Mouse (Mus musculus) neural tube, embryonic 12.5 days (tissue): ENCODE data around the gene Msi2. TPM values are rescaled to one million over a fixed set of nuclear protein-coding genes. Genes with fewer than 3 reads are reported as not detected.

ENCODE experiments used
- ATAC-seq: fragments of 200-750 bp; cut with Nextera tagmentation; 2 replicates; pipeline ENCODE4 v1.8.0; 2017; ENCODE audit warnings: low read depth, mild to moderate bottlenecking, moderate TSS enrichment, moderate library complexity; ENCODE audit not compliant: low FRiP score
- H3K27ac ChIP-seq: fragments of 300-500 bp; sonication (generic); 2 replicates; pipeline ENCODE4 v1.5.1; 2016
- H3K27me3 ChIP-seq: fragments of 300-500 bp; sonication (generic); replicated peaks from 2 replicates; pipeline ENCODE4 v1.6.1; 2016; ENCODE audit warnings: mild to moderate bottlenecking
- H3K36me3 ChIP-seq: fragments of 300-500 bp; sonication (generic); 2 replicates; pipeline ENCODE4 v1.6.1; 2016; ENCODE audit warnings: mild to moderate bottlenecking
- H3K4me1 ChIP-seq: fragments of 300-500 bp; sonication (generic); 2 replicates; pipeline ENCODE4 v1.6.1; 2016
- H3K4me2 ChIP-seq: fragments of 300-500 bp; sonication (generic); replicated peaks from 2 replicates; pipeline ENCODE4 v1.6.1; 2016; ENCODE audit warnings: mild to moderate bottlenecking
- H3K4me3 ChIP-seq: fragments of 300-500 bp; sonication (generic); 2 replicates; pipeline ENCODE4 v1.5.1; 2016
- H3K9ac ChIP-seq: fragments of 300-500 bp; sonication (generic); 2 replicates; pipeline ENCODE4 v1.6.1; 2016; ENCODE audit warnings: mild to moderate bottlenecking
- H3K9me3 ChIP-seq: fragments of 300-500 bp; sonication (generic); 2 replicates; pipeline ENCODE4 v1.6.1; 2016; ENCODE audit warnings: mild to moderate bottlenecking
- WGBS: fragments of 180-500 bp; shearing (Covaris S2); methylation state at CpG from one replicate; pipeline ENCODE4 v1.1.7; 2016; 5-methylcytosine and 5-hydroxymethylcytosine counted together
- polyA plus RNA-seq: library from polyadenylated mRNA; unstranded; fragments of >200 nt; fragmentation: Nextera tagmentation; extraction: Ambion mirVana; gene quantifications from 2 replicates; pipeline ENCODE4 v1.2.1, GENCODE M21; 2016

Msi2 gene
- polyA plus RNA-seq, 1 experiment from 2014 or later, result 27.9 TPM

DNA sequence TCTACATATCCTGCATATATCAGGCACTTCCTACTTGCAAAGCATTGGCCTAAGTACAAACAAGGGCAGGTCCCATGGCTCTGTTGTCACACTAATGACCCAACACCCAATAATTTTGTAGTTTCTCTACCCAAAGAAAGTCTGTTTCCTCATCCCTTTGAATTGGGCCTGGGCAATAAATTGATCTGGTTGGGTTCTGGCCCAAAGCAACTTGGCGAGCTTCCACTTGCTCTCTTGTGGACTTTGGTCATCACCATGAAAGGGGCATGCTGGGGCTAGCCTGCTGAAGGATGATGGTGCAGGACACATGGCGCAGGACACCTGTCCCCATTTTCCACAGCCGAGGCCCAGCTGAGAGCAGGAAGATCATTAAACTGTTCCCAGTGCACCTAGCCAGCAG is 234.3 kb downstream of the Msi2 start:
- no peaks in the 10 kb centered on the region for H3K36me3 ChIP-seq
- no peak overlapping the region for H3K4me2 ChIP-seq
- peaks cover 82% of the 10 kb centered on the region for H3K4me1 ChIP-seq
- H3K9me3 ChIP-seq, result no peaks in the 10 kb centered on the region
- 0 out of 2 replicates have a peak overlapping the region, but pooled peaks have one; percentile 69 for H3K27ac ChIP-seq
- H3K9ac ChIP-seq, result no peak overlapping the region
- no peak for ATAC-seq
- no peak overlapping the region for H3K4me3 ChIP-seq
- WGBS, result 88% methylated on average over 3 of the region's 3 CpGs
- H3K27me3 ChIP-seq, result no peaks in the 10 kb centered on the region

DNA sequence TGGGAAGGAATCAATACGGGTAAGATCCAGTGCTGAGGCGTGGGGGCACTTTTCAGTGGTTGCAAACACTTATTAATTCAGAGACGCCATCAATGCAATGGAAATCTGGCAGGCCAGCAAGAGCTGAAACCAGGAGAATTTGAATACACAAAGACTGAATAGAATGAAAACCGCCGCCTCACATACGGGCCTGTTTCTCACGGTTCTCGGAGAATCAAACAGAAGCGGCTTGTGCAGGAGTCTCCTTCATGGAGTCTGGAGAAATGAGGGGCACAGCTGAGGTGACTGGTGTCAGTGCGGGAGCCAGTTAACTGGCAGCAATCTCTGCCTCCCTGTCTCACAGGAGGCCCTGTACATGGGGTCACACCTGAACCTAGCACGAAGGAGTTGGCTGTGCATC is 235.7 kb downstream of the Msi2 start:
- 0 out of 2 replicates have a peak overlapping the region, but pooled peaks have one; percentile 26 for H3K9ac ChIP-seq
- H3K27me3 ChIP-seq, result no peaks in the 10 kb centered on the region
- WGBS, result 15% methylated on average over 11 of the region's 11 CpGs
- H3K4me1 ChIP-seq, result peaks cover 70% of the 10 kb centered on the region
- H3K4me3 ChIP-seq, result no peak overlapping the region
- H3K27ac ChIP-seq, result peak overlapping the region; percentile 69; the same call in 1 of the 2 replicates
- H3K4me2 ChIP-seq, result peak overlapping the region; percentile 43
- H3K9me3 ChIP-seq, result no peaks in the 10 kb centered on the region
- no peaks in the 10 kb centered on the region for H3K36me3 ChIP-seq
- ATAC-seq, result peak; percentile 5; the same call in 1 of the 2 replicates

DNA sequence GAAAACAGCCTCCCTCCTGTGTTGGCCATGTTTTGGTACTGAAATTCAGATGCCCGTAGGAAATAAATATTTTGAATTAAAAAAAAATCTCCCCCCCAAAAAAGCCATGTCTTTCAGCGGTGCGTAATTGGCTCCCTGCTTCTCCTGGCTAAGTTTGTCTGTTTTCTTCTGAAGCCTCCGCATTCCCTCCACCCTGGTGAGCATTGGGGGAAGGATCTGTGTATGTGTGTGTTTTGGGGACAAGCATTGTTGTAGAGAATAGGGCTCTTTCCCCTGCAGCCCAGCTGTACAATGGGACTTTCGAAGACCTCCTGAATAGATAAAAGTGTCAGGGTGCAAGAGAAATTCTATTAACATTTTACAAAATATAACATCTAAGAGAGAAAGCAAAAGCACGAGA is 236.1 kb downstream of the Msi2 start:
- H3K4me2 ChIP-seq, result peak overlapping the region; percentile 43
- peaks cover 70% of the 10 kb centered on the region for H3K4me1 ChIP-seq
- H3K4me3 ChIP-seq, result no peak overlapping the region
- peak overlapping the region; percentile 69 for H3K27ac ChIP-seq
- ATAC-seq, result no peak
- H3K9me3 ChIP-seq, result no peaks in the 10 kb centered on the region
- H3K36me3 ChIP-seq, result no peaks in the 10 kb centered on the region
- H3K27me3 ChIP-seq, result no peaks in the 10 kb centered on the region
- WGBS, result 31% methylated on average over 6 of the region's 6 CpGs
- no peak overlapping the region for H3K9ac ChIP-seq

DNA sequence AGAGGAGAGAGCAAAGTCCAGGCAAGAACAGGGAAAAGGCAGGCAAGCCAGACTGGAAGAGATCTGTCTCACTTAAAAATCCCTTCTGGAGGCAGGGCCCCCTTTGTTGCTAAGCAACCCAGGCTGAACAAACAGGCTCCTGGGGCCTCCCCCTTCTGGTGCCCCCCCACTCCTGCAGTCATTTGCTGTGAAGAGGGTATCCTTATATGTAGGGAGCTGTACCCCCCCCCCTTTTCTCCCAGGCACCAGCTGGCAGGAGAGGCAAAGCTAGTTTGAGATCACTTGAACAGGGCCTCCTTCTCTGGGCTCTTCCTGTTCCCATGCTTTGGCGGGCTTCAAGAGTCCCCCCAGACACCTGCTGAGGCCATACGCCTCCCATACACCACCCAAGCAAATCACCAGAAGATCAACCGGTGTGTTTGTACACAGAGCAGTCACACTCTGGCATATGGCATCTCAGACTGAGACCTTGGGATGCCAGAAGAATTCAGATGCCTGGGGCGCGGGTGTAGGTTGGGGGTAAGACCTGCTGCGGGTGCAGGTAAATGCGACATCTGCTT is 236.6 kb downstream of the Msi2 start:
- H3K27me3 ChIP-seq, result no peaks in the 10 kb centered on the region
- H3K4me3 ChIP-seq, result no peak overlapping the region
- ATAC-seq, result peak; percentile 86
- H3K4me1 ChIP-seq, result peaks cover 70% of the 10 kb centered on the region
- no peak overlapping the region for H3K9ac ChIP-seq
- H3K4me2 ChIP-seq, result peak overlapping the region; percentile 43
- 30% methylated on average over 7 of the region's 7 CpGs for WGBS
- H3K36me3 ChIP-seq, result no peaks in the 10 kb centered on the region
- H3K9me3 ChIP-seq, result no peaks in the 10 kb centered on the region
- H3K27ac ChIP-seq, result peak overlapping the region; percentile 79

DNA sequence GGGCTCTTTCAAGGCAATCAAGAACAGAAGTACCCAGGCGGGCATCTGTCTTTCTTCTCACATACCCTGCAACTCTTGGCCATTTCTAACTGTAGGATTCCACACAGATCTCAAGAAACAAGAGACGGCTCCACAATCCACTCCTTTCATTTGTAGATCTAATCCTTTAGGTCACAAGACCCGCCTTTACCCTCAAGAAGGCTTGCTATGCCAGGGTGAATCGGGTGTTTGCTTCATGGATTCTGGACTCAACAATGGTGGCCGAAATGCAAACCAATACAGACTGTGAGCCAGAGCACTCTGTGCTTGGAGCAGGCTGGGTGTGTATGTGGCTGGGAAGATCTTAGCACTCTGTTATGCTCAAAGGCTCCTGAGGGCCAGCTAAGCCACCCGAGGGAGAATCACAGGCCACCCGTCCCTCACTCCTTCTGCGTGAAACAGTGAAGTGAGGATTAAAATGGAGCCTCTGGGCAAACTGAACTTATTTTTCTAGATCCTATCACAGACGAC is 237.2 kb downstream of the Msi2 start:
- no peaks in the 10 kb centered on the region for H3K27me3 ChIP-seq
- no peak overlapping the region for H3K9ac ChIP-seq
- H3K4me2 ChIP-seq, result peak overlapping the region; percentile 43
- peaks cover 71% of the 10 kb centered on the region for H3K4me1 ChIP-seq
- peak; percentile 41; the same call in 1 of the 2 replicates for ATAC-seq
- no peak overlapping the region for H3K4me3 ChIP-seq
- peak overlapping the region; percentile 79 for H3K27ac ChIP-seq
- H3K36me3 ChIP-seq, result no peaks in the 10 kb centered on the region
- 45% methylated on average over 9 of the region's 9 CpGs for WGBS
- no peaks in the 10 kb centered on the region for H3K9me3 ChIP-seq

DNA sequence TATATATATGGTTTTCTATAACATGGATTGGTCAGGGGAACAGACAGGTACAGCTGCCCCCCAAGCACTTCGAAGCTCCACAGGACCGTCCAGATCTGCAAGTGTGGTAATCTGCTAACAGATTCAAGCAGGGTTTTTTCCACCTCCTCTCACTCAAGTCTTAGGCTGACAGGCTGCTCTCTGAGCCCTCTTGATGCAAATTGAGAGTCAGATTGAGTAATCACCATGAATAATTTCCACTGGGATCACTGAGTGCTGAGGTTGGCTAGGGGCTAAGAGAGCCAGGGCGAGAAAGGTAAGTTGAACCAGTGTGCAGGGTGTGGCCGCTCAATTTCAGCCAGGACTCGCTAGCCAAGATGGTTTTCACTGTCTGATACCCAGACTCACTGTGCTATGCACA is 238.8 kb downstream of the Msi2 start:
- Histone ChIP-seq H3K36me3 (no peaks in the 10 kb centered on the region), H3K27ac (no peak overlapping the region), H3K4me1 (peaks cover 69% of the 10 kb centered on the region), H3K27me3 (no peaks in the 10 kb centered on the region), H3K4me3 (no peak overlapping the region), H3K4me2 (no peak overlapping the region), H3K9ac (no peak overlapping the region), H3K9me3 (no peaks in the 10 kb centered on the region)
- no peak for ATAC-seq
- WGBS, result 73% methylated on average over 5 of the region's 5 CpGs

DNA sequence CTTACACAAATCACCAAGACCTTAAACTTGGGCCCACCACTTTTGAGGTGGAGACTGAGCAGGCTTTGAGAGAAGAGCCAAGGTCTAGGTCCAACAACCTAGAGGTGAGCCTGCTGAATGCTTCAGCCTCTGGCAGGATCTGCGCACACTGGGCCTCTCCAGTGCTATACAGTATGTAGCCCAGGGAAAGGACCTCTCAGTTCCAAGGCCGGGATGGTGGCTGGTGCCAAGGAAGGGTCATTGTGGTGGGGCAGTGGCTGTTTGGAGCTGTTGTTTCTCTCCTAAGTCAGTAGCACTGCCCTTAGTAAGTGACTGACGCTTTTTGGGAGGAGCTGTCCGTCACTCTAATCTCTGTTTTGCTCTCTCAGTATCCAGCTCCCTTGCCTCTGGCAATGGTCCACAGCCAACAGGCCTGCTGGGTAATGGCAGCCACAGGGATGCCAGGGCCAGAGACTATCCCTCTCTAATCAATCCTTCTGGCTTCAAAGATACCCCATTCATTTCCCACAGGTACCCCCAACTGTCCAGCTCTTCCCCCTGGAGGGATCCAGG is 243.3 kb downstream of the Msi2 start:
- ATAC-seq, result no peak
- Histone ChIP-seq H3K4me1 (peaks cover 61% of the 10 kb centered on the region), H3K9me3 (no peaks in the 10 kb centered on the region), H3K27ac (no peak overlapping the region), H3K4me2 (no peak overlapping the region), H3K4me3 (no peak overlapping the region), H3K36me3 (no peaks in the 10 kb centered on the region), H3K9ac (no peak overlapping the region), H3K27me3 (no peaks in the 10 kb centered on the region)
- 70% methylated on average over 4 of the region's 4 CpGs for WGBS

DNA sequence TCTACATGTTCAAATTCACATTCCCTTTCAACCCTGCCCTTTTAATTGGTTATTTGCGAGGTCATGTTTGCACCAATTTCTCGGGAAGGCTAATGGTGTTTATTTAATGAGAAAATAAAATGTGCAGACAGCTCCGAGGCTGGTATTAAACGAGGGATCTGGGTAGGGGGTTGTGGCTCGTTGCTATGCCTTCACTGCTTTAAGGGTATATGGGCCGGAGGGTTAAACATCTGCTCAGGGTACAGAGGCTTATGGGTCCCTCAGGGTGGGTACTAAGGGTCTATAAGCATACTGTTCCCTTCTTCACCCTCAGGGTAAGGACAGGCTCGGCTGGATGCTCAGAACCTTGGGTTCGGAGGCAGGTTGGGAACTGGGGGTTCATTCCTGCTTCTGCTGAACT is 245.6 kb downstream of the Msi2 start:
- no peak for ATAC-seq
- 27% methylated on average over 8 of the region's 8 CpGs for WGBS

DNA sequence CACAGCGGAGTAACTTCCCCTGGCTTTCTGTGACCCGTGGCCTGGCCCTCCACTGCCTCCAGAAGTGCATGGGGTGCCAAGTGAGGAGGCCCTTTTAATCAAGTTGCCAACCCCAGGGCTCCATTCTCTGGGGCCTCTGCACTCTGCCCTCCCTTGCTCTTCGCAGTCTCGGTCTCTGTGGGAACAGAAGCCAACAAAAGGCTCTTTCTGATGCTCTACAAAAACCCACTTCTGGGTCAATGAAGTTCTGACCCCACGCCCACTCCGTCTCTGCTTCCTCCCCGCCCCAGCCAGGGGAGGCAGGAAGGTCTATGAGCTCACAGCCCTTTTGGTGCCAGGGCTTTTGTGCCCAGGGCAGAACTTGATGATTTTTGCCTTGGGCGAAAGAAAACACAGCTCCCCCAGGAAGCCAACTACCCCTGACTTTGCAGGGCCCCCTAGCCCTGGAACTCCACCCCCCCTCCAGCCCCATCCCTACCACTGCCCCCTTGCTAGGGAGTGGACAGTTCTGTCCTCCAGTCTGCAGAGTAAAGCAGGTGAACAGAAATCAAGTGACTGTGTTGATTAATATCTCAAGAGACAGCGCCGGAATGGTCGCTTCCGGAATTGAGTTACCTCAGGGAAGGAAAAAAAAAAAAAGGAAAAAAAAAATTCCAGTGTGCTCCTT is 246.2 kb downstream of the Msi2 start:
- no peaks in the 10 kb centered on the region for H3K9me3 ChIP-seq
- 13% methylated on average over 12 of the region's 12 CpGs for WGBS
- H3K9ac ChIP-seq, result no peak overlapping the region
- no peaks in the 10 kb centered on the region for H3K36me3 ChIP-seq
- ATAC-seq, result peak; percentile 49
- H3K27me3 ChIP-seq, result no peaks in the 10 kb centered on the region
- no peak overlapping the region for H3K4me3 ChIP-seq
- H3K27ac ChIP-seq, result peak overlapping the region; percentile 57; the same call in 1 of the 2 replicates
- peaks cover 66% of the 10 kb centered on the region for H3K4me1 ChIP-seq
- peak overlapping the region; percentile 31 for H3K4me2 ChIP-seq

More for the DNA sequence above, 245.6 kb downstream of the Msi2 start:
- peak overlapping the region; percentile 8 for H3K27ac ChIP-seq
- no peaks in the 10 kb centered on the region for H3K9me3 ChIP-seq
- H3K4me2 ChIP-seq, result no peak overlapping the region
- H3K4me3 ChIP-seq, result no peak overlapping the region
- H3K36me3 ChIP-seq, result no peaks in the 10 kb centered on the region
- no peak overlapping the region for H3K9ac ChIP-seq
- no peaks in the 10 kb centered on the region for H3K27me3 ChIP-seq
- peaks cover 61% of the 10 kb centered on the region for H3K4me1 ChIP-seq

DNA sequence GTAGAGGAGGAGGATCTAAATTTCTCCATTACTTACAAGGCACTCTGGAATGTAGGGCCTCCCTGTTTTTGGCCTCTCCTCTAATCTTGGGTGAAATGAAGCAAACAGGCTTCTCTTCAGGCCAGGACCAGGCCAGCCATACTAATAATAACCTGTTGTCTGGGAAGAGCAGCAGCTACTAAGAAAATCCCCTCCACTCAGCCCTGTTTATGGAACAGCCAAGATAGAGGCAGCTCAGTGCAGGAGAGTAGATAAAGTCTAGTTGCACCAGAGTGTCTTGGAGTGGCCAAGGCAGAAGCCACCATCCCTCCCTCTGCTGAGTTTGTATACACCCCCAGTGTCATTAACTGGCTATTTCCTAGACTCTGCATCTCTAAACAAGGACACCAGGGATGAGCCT is 247.7 kb downstream of the Msi2 start:
- Histone ChIP-seq H3K9ac (no peak overlapping the region), H3K36me3 (no peaks in the 10 kb centered on the region), H3K9me3 (no peaks in the 10 kb centered on the region), H3K4me1 (peaks cover 59% of the 10 kb centered on the region), H3K27ac (no peak overlapping the region), H3K27me3 (no peaks in the 10 kb centered on the region), H3K4me3 (no peak overlapping the region), H3K4me2 (no peak overlapping the region)
- no peak for ATAC-seq

DNA sequence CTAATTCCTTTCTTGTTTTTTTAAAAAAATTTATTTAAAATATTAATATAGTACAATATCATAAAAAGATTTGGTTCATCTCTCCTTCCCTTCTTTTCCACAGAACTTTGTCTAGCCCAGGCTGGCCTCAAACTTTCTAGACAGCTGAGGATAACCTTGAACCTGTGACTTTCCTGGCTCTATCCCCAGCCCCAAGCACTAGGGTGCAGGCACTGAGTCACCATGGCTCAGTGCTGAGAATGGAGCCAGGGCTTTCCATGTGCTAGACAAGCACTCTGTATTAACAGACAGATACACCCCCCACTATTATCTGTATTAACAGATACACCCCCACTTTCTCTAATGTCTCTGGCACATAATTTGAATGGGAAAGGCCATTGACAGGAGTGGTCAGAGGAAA is 249.3 kb downstream of the Msi2 start:
- H3K4me3 ChIP-seq, result no peak overlapping the region
- ATAC-seq, result no peak

DNA sequence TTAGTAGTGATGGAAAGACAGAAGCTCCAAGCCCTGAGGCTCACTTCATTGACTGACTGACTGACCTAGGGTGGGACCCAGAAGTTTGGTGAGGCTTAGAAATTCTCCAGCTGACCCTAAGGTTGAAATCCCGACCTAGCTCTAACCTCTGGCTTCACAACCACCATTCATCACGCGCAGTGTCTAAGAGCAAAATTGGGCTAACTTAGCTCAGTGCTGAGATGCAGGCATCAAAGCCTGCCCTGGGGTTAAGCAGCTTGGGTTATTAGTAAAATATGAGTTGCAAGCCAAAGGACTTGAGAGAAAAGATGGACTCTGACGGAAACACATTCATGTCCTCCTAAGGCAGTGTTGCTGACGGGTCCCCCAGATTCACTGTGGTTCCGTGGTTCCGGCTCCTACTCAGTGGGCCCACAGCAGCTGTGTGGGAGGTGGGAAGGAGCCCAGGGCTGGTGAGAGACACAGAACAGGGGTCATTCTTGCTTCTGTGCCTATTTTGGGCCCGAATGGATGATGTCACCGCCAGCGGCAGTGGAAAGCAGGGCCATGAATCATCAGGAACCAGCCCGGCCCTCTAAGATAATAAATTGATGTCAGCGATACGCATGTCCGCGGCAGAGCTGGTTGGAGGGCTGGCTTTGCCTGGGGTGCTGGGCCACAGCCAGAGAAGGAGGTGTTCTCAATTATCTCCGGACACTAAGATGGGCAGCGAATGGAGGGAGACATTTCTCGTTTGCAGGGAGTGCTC is 250.6 kb downstream of the Msi2 start:
- Histone ChIP-seq H3K27ac (no peak overlapping the region), H3K27me3 (no peaks in the 10 kb centered on the region), H3K4me2 (peak overlapping the region; percentile 34), H3K4me1 (peaks cover 58% of the 10 kb centered on the region), H3K4me3 (no peak overlapping the region), H3K36me3 (no peaks in the 10 kb centered on the region), H3K9me3 (no peaks in the 10 kb centered on the region), H3K9ac (no peak overlapping the region)
- 30% methylated on average over 18 of the region's 18 CpGs for WGBS
- ATAC-seq, result peak; percentile 18; the same call in 1 of the 2 replicates

More for the DNA sequence above, 249.3 kb downstream of the Msi2 start:
- H3K9ac ChIP-seq, result no peak overlapping the region
- H3K27me3 ChIP-seq, result no peaks in the 10 kb centered on the region
- H3K4me2 ChIP-seq, result no peak overlapping the region
- H3K9me3 ChIP-seq, result no peaks in the 10 kb centered on the region
- no peak overlapping the region for H3K27ac ChIP-seq
- H3K4me1 ChIP-seq, result peaks cover 58% of the 10 kb centered on the region
- no peaks in the 10 kb centered on the region for H3K36me3 ChIP-seq
